Mouse (Mus musculus) ES-Bruce4 (cell line): ENCODE data around the gene Shmt1. TPM values are rescaled to one million over a fixed set of nuclear protein-coding genes. Genes with fewer than 3 reads are reported as not detected.
A peak's percentile ranks its signal among the peaks of the same experiment; 100 is the strongest.

Source experiments
- H3K27ac ChIP-seq: 2 replicates; pipeline ENCODE4 v1.5.1; 2012; ENCODE audit warnings: low read length, inconsistent platforms; ENCODE audit not compliant: insufficient read depth
- H3K27me3 ChIP-seq: 2 replicates; pipeline ENCODE4 v1.6.1; 2012; ENCODE audit warnings: mild to moderate bottlenecking, low read length, inconsistent platforms; ENCODE audit not compliant: control insufficient read depth, poor library complexity, insufficient read depth, severe bottlenecking
- H3K36me3 ChIP-seq: 2 replicates; pipeline ENCODE4 v1.6.1; 2012; ENCODE audit warnings: inconsistent platforms, mild to moderate bottlenecking, low read length, moderate library complexity; ENCODE audit not compliant: control insufficient read depth, poor library complexity, insufficient read depth, severe bottlenecking
- H3K4me1 ChIP-seq: one replicate; pipeline ENCODE4 v1.8.1; 2011; ENCODE audit warnings: low read length; ENCODE audit not compliant: control insufficient read depth, insufficient read depth
- H3K4me3 ChIP-seq: 2 replicates; pipeline ENCODE4 v1.5.1; 2011; ENCODE audit warnings: low read depth, mild to moderate bottlenecking, low read length
- H3K9ac ChIP-seq: 2 replicates; pipeline ENCODE4 v1.6.1; 2012; ENCODE audit warnings: low read depth, mild to moderate bottlenecking, inconsistent platforms; ENCODE audit not compliant: poor library complexity, severe bottlenecking
- H3K9me3 ChIP-seq: replicated peaks from 2 replicates; pipeline ENCODE4 v1.6.1; 2012; ENCODE audit warnings: mild to moderate bottlenecking, low read length, inconsistent platforms; ENCODE audit not compliant: control insufficient read depth, poor library complexity, insufficient read depth, severe bottlenecking
- CTCF ChIP-seq: IDR thresholded peaks from one replicate; pipeline ENCODE4 v1.8.1; 2011; ENCODE audit warnings: low read depth, low read length
- EP300 ChIP-seq: IDR thresholded peaks from 2 replicates; pipeline ENCODE4 v1.6.1; 2011; ENCODE audit warnings: low read depth, low read length; ENCODE audit not compliant: insufficient read depth
- POLR2A ChIP-seq: IDR thresholded peaks from one replicate; pipeline ENCODE4 v1.8.1; 2011; ENCODE audit warnings: low read length; ENCODE audit not compliant: insufficient read depth
- polyA plus RNA-seq: library from polyadenylated mRNA; stranded (reverse); fragments of >200 nt; gene quantifications from 2 replicates; pipeline ENCODE4 v1.2.4, GENCODE M21; 2011; ENCODE audit warnings: low read depth; ENCODE audit not compliant: missing spikeins, insufficient read depth, insufficient read length

The Shmt1 gene
- polyA plus RNA-seq, 1 experiment, result 99.2 TPM

DNA sequence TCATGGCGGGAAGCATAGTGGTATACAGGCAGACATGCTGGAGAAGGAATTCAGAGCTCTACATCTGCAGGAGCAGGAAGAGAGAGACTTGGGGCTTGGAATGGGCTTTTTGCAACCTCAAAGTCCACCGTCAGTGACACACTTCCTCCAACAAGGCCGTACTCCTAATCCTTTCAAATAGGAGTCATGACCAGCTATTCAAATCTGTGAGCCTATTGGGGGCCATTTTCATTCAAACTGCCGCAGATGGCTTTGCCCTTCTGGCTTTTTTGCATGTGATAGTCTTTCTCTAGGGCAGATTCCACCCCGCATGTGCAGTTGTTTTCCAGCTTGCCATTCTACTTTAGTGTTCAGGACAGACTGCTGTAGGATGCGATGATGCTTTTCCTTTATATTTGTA is 25.4 kb upstream of the Shmt1 start:
- H3K4me1 ChIP-seq, result peaks cover 4% of the 10 kb centered on the region
- no peaks in the 10 kb centered on the region for H3K9me3 ChIP-seq
- H3K27ac ChIP-seq, result peak overlapping the region; percentile 58; the same call in 1 of the 2 replicates
- TF ChIP-seq CTCF, result no peak
- no peak for TF ChIP-seq POLR2A
- TF ChIP-seq EP300, result no peak
- no peak overlapping the region for H3K4me3 ChIP-seq
- H3K27me3 ChIP-seq, result no peaks in the 10 kb centered on the region
- H3K9ac ChIP-seq, result no peak overlapping the region
- H3K36me3 ChIP-seq, result no peaks in the 10 kb centered on the region; the same call in 1 of the 2 replicates

DNA sequence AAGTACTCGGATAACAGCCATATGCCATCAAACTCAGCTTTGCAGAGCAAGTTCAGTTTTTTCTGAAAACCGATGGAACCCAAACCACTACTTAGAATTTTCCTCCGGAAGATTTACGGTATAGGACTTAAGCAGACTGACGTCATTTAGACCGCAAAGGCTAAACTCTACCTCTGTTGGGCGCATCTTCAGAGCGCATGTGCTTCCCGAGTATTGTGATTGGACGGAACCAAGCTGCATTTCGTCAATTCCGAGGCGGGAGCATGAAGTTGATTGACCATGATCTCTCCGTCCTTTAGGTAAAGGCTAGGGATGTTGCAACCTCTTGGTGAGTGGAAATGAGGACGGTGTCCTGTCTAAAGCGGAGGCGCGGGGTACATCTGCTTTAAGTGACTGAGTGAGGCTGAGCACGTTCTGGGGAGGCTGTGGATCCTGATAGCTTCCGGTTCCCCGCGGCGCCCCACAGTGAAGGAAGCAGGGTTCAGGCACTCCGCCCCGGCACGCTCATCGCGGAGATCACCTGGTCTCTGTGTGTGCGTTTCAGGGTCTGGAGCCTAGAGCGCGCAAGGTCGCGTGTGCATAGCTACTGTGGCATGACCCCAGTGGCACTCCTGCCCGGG is 19.0 kb upstream of the Shmt1 start, which contains the start of gene Dhrs7b:
Gene Dhrs7b, plus strand, starts transcription at position 199 of the 620 bp plus-strand sequence.
- peak within 1 kb of the TSS; percentile 63 for H3K9ac ChIP-seq
- H3K4me1 ChIP-seq, result peaks cover under 1% of the 10 kb centered on the region
- H3K9me3 ChIP-seq, result no peaks in the 10 kb centered on the region
- H3K27me3 ChIP-seq, result no peaks in the 10 kb centered on the region
- H3K27ac ChIP-seq, result peak within 1 kb of the TSS; percentile 57
- no peak for TF ChIP-seq CTCF
- no peak for TF ChIP-seq EP300
- peak; percentile 73 for TF ChIP-seq POLR2A
- no peaks in the 10 kb centered on the region; the same call in 1 of the 2 replicates for H3K36me3 ChIP-seq
- H3K4me3 ChIP-seq, result peak within 1 kb of the TSS; percentile 88

DNA sequence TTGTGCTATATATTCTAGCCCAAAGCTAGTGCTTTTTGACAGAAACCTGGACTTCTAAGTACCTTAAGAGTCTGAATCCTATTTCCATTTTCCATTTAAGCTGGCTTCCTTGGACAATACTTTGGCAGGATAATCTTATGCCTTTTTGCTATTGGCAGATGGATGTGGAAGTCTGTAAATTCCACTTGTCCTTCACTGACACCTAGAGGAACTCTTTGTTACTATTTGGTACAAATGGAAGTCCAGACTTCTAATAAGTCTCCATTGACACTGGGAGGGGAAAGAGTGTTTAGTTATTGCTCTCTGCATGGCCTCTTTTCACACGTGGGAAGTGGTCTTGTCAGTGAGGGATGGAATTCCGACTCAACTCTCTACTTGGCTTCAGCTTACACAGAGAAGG is 17.4 kb upstream of the Shmt1 start:
- Histone ChIP-seq H3K27me3 (no peaks in the 10 kb centered on the region), H3K4me3 (no peak overlapping the region), H3K4me1 (no peaks in the 10 kb centered on the region), H3K27ac (no peak overlapping the region), H3K9ac (no peak overlapping the region), H3K9me3 (no peaks in the 10 kb centered on the region), H3K36me3 (no peaks in the 10 kb centered on the region; the same call in 1 of the 2 replicates)
- TF ChIP-seq EP300 (no peak), CTCF (no peak), POLR2A (no peak)

DNA sequence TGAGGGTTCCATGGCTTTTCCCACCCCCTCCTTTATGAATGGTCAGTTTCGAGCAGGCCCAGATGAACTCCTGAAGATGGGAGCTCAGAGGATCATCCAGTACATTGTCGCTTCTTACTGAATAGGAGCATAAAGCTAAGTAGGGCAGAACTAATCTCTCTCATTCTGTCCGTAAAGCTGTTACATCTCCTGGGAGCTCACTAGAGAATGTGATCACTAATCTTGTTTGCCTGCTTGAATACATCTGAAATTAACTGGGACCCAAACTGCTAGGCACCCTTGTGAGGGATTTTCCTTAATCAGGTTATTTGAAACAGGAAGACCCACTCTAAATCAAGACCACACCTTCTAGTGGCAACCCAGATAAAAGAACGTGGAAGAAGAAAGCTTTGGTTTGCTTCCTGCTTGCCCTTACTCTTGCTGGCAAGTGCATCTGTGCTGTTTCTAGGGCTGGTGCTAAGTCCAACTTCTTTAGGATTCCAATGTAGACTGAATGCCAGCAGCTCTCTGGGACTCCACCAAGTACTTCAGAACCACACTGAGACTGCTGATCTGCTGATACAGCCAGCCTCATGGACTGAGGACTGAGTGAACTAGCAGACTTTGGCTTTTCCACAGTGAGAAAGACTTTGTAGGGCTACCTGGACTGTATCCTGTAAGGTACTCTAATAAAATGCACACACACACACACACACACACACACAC is 15.9 kb upstream of the Shmt1 start:
- Histone ChIP-seq H3K9me3 (no peaks in the 10 kb centered on the region), H3K4me3 (no peak overlapping the region), H3K4me1 (no peaks in the 10 kb centered on the region), H3K27ac (no peak overlapping the region), H3K9ac (no peak overlapping the region), H3K27me3 (no peaks in the 10 kb centered on the region), H3K36me3 (no peaks in the 10 kb centered on the region)
- no peak for TF ChIP-seq EP300

DNA sequence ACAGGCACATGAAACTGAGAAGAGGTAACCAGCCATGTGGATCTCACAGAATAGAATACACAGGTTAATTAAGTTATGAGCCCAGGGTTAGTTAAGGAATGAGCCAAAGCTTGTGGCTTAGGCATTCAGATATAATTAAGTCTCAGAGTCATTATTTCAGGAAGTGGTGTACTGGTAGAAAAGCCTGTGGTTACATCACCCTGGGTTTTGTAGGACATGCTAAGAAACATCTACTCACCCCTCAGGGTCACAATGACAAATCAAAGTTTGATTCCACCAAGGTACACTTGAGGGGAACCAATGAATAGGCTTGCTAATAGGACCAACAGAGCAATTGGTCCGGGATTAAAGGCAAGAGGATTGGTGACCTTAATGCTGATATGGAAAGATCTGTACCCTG is 15.2 kb upstream of the Shmt1 start:
- Histone ChIP-seq H3K9me3 (no peaks in the 10 kb centered on the region), H3K27ac (no peak overlapping the region), H3K9ac (no peak overlapping the region), H3K4me3 (no peak overlapping the region), H3K4me1 (no peaks in the 10 kb centered on the region), H3K36me3 (no peaks in the 10 kb centered on the region), H3K27me3 (no peaks in the 10 kb centered on the region)
- TF ChIP-seq POLR2A (no peak), EP300 (no peak), CTCF (no peak)

DNA sequence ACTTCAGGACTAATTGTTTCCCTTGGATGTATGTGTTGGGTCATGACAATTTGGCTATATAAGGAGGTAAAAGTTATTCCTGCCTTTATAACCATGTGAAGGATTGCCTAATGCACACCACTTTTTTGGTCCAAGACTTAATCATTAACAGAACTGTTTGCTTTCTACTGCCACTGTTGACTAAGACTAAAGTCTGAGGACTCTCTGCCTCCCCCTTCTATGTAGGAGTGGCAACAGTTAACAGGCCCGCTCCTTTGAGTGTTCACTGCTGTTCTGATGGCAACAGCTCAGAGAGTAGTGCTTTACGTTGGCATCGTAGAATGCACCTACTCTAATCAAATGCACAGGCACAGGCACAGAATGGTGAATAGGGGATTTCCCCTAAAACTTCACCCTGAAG is 13.7 kb upstream of the Shmt1 start:
- Histone ChIP-seq H3K9ac (no peak overlapping the region), H3K4me3 (no peak overlapping the region)

More for the DNA sequence above, 13.7 kb upstream of the Shmt1 start:
- Histone ChIP-seq H3K27ac (no peak overlapping the region), H3K4me1 (no peaks in the 10 kb centered on the region), H3K27me3 (no peaks in the 10 kb centered on the region), H3K9me3 (no peaks in the 10 kb centered on the region), H3K36me3 (no peaks in the 10 kb centered on the region)
- TF ChIP-seq EP300 (no peak), POLR2A (no peak), CTCF (no peak)
